Mouse (Mus musculus) stomach, postnatal 0 days (tissue): Measurements from ENCODE around the gene Coro1a.

Experiments
- CTCF ChIP-seq: IDR thresholded peaks from 2 replicates; pipeline ENCODE4 v1.5.1; 2016; ENCODE audit warnings: antibody characterized with exemption, low read depth, mild to moderate bottlenecking, moderate library complexity
- EP300 ChIP-seq: optimal IDR thresholded peaks from 2 replicates; pipeline ENCODE3; 2016; ENCODE audit warnings: antibody characterized with exemption

GRCm38 (mm10) chr7:126725077-126725476 lies 17.5 kb upstream of the Coro1a start:
- TF ChIP-seq EP300 = no peak
- no peak for TF ChIP-seq CTCF
